Mouse (Mus musculus): ENCODE results near the gene Hoxb13. TPM values are rescaled to one million over a fixed set of nuclear protein-coding genes. Genes with fewer than 3 reads are reported as not detected.

Hoxb13 gene
- polyA plus RNA-seq, 1 experiment: 0.11 TPM

GRCm38 (mm10) chr11:96204351-96204750, 10.2 kb downstream of the Hoxb13 start:
- 7% methylated on average over 11 of the region's 11 CpGs for WGBS
- TF ChIP-seq POLR2A (IDR thresholded peaks at IDR 0.05; ENCODE audit: low read depth, low read length): no peak
- Histone ChIP-seq H3K27ac (ENCODE audit: insufficient read depth, low read depth, low read length) (no peak overlapping the region), H3K4me1 (ENCODE audit: control insufficient read depth, insufficient read depth, insufficient read length, low read length) (no peaks in the 10 kb centered on the region), H3K27me3 (ENCODE audit: control insufficient read depth, insufficient read depth, low read length) (peaks cover 88% of the 10 kb centered on the region), H3K4me3 (ENCODE audit: low read depth, low read length) (no peak overlapping the region), H3K36me3 (ENCODE audit: control insufficient read depth, insufficient read depth, low read length) (no peaks in the 10 kb centered on the region)

- no peak overlapping the region for H3K4me3 ChIP-seq (ENCODE audit: low read depth, low read length)
- no peaks in the 10 kb centered on the region for H3K36me3 ChIP-seq (ENCODE audit: control insufficient read depth, insufficient read depth, low read length)
- H3K4me1 ChIP-seq (ENCODE audit: control insufficient read depth, insufficient read depth, insufficient read length, low read length): no peaks in the 10 kb centered on the region
- no peak for TF ChIP-seq CTCF (IDR thresholded peaks at IDR 0.05; ENCODE audit: extremely low read depth, insufficient read length, insufficient replicate concordance, low read depth, low read length)
- TF ChIP-seq POLR2A (IDR thresholded peaks at IDR 0.05; ENCODE audit: low read depth, low read length): no peak
- H3K27ac ChIP-seq (ENCODE audit: insufficient read depth, low read depth, low read length): no peak overlapping the region
- H3K27me3 ChIP-seq (ENCODE audit: control insufficient read depth, insufficient read depth, low read length): peaks cover 77% of the 10 kb centered on the region
- WGBS: 5% methylated on average over 15 of the region's 15 CpGs
These were observed 11.5 kb downstream of the Hoxb13 start for GRCm38 (mm10) chr11:96205426-96206131.

- Histone ChIP-seq H3K27me3 (ENCODE audit: control insufficient read depth, insufficient read depth, low read length) (no peaks in the 10 kb centered on the region; the same call in 1 of the 2 replicates), H3K4me1 (ENCODE audit: control insufficient read depth, insufficient read depth, insufficient read length, low read length) (no peaks in the 10 kb centered on the region), H3K36me3 (ENCODE audit: control insufficient read depth, insufficient read depth, low read length) (no peaks in the 10 kb centered on the region), H3K4me3 (ENCODE audit: low read depth, low read length) (no peak overlapping the region), H3K27ac (ENCODE audit: insufficient read depth, low read depth, low read length) (no peak overlapping the region)
- 33% methylated on average over 2 of the region's 2 CpGs for WGBS
- TF ChIP-seq POLR2A (IDR thresholded peaks at IDR 0.05; ENCODE audit: low read depth, low read length) (no peak), CTCF (IDR thresholded peaks at IDR 0.05; ENCODE audit: extremely low read depth, insufficient read length, insufficient replicate concordance, low read depth, low read length) (peak; percentile 24; the same call in 1 of the 2 replicates)
These were observed 29.7 kb downstream of the Hoxb13 start for GRCm38 (mm10) chr11:96223813-96224212.

- TF ChIP-seq POLR2A (IDR thresholded peaks at IDR 0.05; ENCODE audit: low read depth, low read length) (no peak), CTCF (IDR thresholded peaks at IDR 0.05; ENCODE audit: extremely low read depth, insufficient read length, insufficient replicate concordance, low read depth, low read length) (no peak)
- Histone ChIP-seq H3K27me3 (ENCODE audit: control insufficient read depth, insufficient read depth, low read length) (no peaks in the 10 kb centered on the region; the same call in 1 of the 2 replicates), H3K4me1 (ENCODE audit: control insufficient read depth, insufficient read depth, insufficient read length, low read length) (no peaks in the 10 kb centered on the region), H3K4me3 (ENCODE audit: low read depth, low read length) (no peak overlapping the region), H3K27ac (ENCODE audit: insufficient read depth, low read depth, low read length) (no peak overlapping the region), H3K36me3 (ENCODE audit: control insufficient read depth, insufficient read depth, low read length) (no peaks in the 10 kb centered on the region)
- WGBS: 77% methylated on average over 9 of the region's 9 CpGs
These were observed 33.6 kb downstream of the Hoxb13 start for GRCm38 (mm10) chr11:96227676-96228075.

- WGBS: 2% methylated on average over 12 of the region's 12 CpGs
- no peak overlapping the region for H3K4me3 ChIP-seq (ENCODE audit: low read depth, low read length)
- H3K4me1 ChIP-seq (ENCODE audit: control insufficient read depth, insufficient read depth, insufficient read length, low read length): no peaks in the 10 kb centered on the region
- no peak for TF ChIP-seq POLR2A (IDR thresholded peaks at IDR 0.05; ENCODE audit: low read depth, low read length)
- peak; percentile 81 for TF ChIP-seq CTCF (IDR thresholded peaks at IDR 0.05; ENCODE audit: extremely low read depth, insufficient read length, insufficient replicate concordance, low read depth, low read length)
- no peaks in the 10 kb centered on the region for H3K36me3 ChIP-seq (ENCODE audit: control insufficient read depth, insufficient read depth, low read length)
- H3K27ac ChIP-seq (ENCODE audit: insufficient read depth, low read depth, low read length): no peak overlapping the region
- H3K27me3 ChIP-seq (ENCODE audit: control insufficient read depth, insufficient read depth, low read length): peaks cover 7% of the 10 kb centered on the region; the same call in 1 of the 2 replicates
These were observed 40.8 kb downstream of the Hoxb13 start for GRCm38 (mm10) chr11:96234906-96235305.

GRCm38 (mm10) chr11:96240211-96240610, 46.1 kb downstream of the Hoxb13 start:
- no peak overlapping the region for H3K4me3 ChIP-seq (ENCODE audit: low read depth, low read length)
- no peak overlapping the region for H3K27ac ChIP-seq (ENCODE audit: insufficient read depth, low read depth, low read length)
- no peaks in the 10 kb centered on the region for H3K4me1 ChIP-seq (ENCODE audit: control insufficient read depth, insufficient read depth, insufficient read length, low read length)
- WGBS: 1% methylated on average over 7 of the region's 7 CpGs
- 0 out of 2 replicates have a peak, but pooled peaks cover 7% of the 10 kb centered on the region for H3K27me3 ChIP-seq (ENCODE audit: control insufficient read depth, insufficient read depth, low read length)
- TF ChIP-seq CTCF (IDR thresholded peaks at IDR 0.05; ENCODE audit: extremely low read depth, insufficient read length, insufficient replicate concordance, low read depth, low read length): peak; percentile 72; the same call in 1 of the 2 replicates
- TF ChIP-seq POLR2A (IDR thresholded peaks at IDR 0.05; ENCODE audit: low read depth, low read length): no peak
- H3K36me3 ChIP-seq (ENCODE audit: control insufficient read depth, insufficient read depth, low read length): no peaks in the 10 kb centered on the region

Other genes with a start within 250 kb of the Hoxb13 start
- 0.11 TPM in 1 of 2 replicates, not detected in the other for gene Igf2bp1, start 188.4 kb upstream of the Hoxb13 start, polyA plus RNA-seq (2012; rRNA removed)
- 25.4 and 44.6 TPM in 2 replicates for gene Gip, start 169.8 kb upstream of the Hoxb13 start, polyA plus RNA-seq (2012; rRNA removed)
- gene Snf8, start 159.4 kb upstream of the Hoxb13 start, polyA plus RNA-seq (2012; rRNA removed): 14.7 and 30.8 TPM in 2 replicates
- 12.1 and 23.0 TPM in 2 replicates for gene Ube2z, start 128.9 kb upstream of the Hoxb13 start, polyA plus RNA-seq (2012; rRNA removed)
- 732 and 1,031 TPM in 2 replicates for gene Atp5g1, start 118.6 kb upstream of the Hoxb13 start, polyA plus RNA-seq (2012; rRNA removed)
- gene Calcoco2, start 82.4 kb upstream of the Hoxb13 start, polyA plus RNA-seq (2012; rRNA removed): not detected in 2 replicates
- gene Ttll6, start 60.5 kb upstream of the Hoxb13 start, polyA plus RNA-seq (2012; rRNA removed): 0.11 TPM in 1 of 2 replicates, not detected in the other
- gene Hoxb9, start 77.1 kb downstream of the Hoxb13 start, polyA plus RNA-seq (2012; rRNA removed): 0.14 TPM in 1 of 2 replicates, not detected in the other
- gene Hoxb8, start 87.6 kb downstream of the Hoxb13 start, polyA plus RNA-seq (2012; rRNA removed): 0.38 and 5.3 TPM in 2 replicates
- 0.17 and 1.5 TPM in 2 replicates for gene Hoxb7, start 92.3 kb downstream of the Hoxb13 start, polyA plus RNA-seq (2012; rRNA removed)
- 1.0 and 8.3 TPM in 2 replicates for gene Hoxb6, start 98.2 kb downstream of the Hoxb13 start, polyA plus RNA-seq (2012; rRNA removed)
- 1.8 and 3.2 TPM in 2 replicates for gene Hoxb5, start 109.0 kb downstream of the Hoxb13 start, polyA plus RNA-seq (2012; rRNA removed)
- gene Hoxb4, start 124.0 kb downstream of the Hoxb13 start, polyA plus RNA-seq (2012; rRNA removed): 1.4 and 2.9 TPM in 2 replicates
- gene Hoxb3, start 129.0 kb downstream of the Hoxb13 start, polyA plus RNA-seq (2012; rRNA removed): 3.5 and 5.5 TPM in 2 replicates
- gene Hoxb2, start 156.2 kb downstream of the Hoxb13 start, polyA plus RNA-seq (2012; rRNA removed): 9.9 TPM in 2 replicates
- gene Hoxb1, start 171.4 kb downstream of the Hoxb13 start, polyA plus RNA-seq (2012; rRNA removed): not detected in 2 replicates

Data from small intestine, adult 2 months (tissue).